ENCODE assay signal across 13 mouse cellular contexts in the genomic region with DNA sequence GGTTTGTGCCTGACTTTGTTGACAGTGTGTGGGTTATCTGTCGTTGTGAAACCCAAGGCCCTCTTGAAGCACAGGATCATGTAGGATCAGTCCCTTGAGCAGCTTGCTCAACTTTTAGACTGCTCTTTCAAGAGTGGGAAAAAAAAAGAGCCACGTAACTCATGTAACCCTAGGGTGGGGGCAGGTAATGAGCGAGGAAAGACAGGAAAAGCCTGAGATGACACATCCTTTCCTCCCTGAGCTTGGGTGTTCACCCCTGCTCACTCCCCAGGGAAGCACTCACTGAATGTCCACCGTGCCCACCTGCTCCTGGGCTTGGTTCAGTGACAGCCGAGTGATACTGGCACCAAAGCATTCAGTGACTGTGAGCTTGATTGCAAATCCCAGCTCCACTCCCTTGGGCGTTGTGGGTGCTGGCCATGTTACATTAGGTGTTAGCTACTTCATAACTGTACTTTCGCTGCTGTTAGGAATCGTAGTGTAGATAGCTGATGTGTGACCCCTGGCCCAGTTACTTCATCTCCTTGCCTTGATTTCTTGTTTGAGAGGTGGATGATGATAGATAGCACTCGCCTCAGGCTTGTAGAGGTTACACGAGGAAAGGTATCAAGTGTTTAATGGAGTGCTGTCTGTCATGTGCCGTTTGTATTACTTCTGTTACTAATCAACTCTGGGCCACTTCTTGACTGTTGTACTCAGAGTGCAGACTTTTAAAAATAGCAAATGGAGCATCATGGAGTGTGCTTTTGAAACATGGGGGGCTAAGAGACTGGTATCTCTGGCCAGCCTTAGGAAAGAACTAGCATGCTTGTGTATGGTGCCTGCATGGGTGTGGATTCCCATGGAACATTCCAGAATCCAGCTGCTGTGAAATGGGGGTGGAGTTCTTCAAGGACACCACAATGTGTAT. TPM values are rescaled to one million over a fixed set of nuclear protein-coding genes. Genes with fewer than 3 reads are reported as not detected.
DNase-seq lines count a peak whose midpoint lies in the region; ATAC-seq and TF ChIP-seq lines count a peak whose summit lies in the region.
"Had no signal": no experiment of that assay in that cellular context is flagged by ENCODE, and none has a peak within 500 bp of the region (broad histone marks: within the 10 kb centered on the region; RNA-seq: fewer than 3 reads in every experiment).

No protein-coding gene starts in this region.

- no peaks in the 10 kb centered on the region for H3K27me3 ChIP-seq in heart, postnatal 0 days (ENCODE audit: control insufficient read depth, insufficient read depth, low read length)
- no peaks in the 10 kb centered on the region for H3K27me3 ChIP-seq in megakaryocyte, embryonic 14.5 days (replicated peaks)
- H3K27me3 ChIP-seq in stomach, embryonic 15.5 days (replicated peaks): no peaks in the 10 kb centered on the region

- intact Hi-C loops in left cerebral cortex, postnatal 10 days (cut with DNase I): no loop called here

- H3K4me3 ChIP-seq in heart, postnatal 0 days (ENCODE audit: low read depth, low read length): no peak overlapping the region; the same call in 1 of the 2 replicates
- peak overlapping the region; percentile 69 for H3K4me3 ChIP-seq in megakaryocyte, embryonic 14.5 days (replicated peaks)
- H3K4me3 ChIP-seq in stomach, embryonic 15.5 days (replicated peaks): no peak overlapping the region

- TF ChIP-seq EP300 in heart, postnatal 0 days (IDR thresholded peaks at IDR 0.05; ENCODE audit: low read depth): no peak

- peak overlapping the region; percentile 75 for H3K27ac ChIP-seq in heart, postnatal 0 days (ENCODE audit: low read depth)
- 0 out of 2 replicates have a peak overlapping the region, but pooled peaks have one; percentile 18 for H3K27ac ChIP-seq in stomach, embryonic 15.5 days

- H3K36me3 ChIP-seq in heart, postnatal 0 days (replicated peaks; ENCODE audit: control insufficient read depth, insufficient read depth, low read length): no peaks in the 10 kb centered on the region
- peaks cover 55% of the 10 kb centered on the region for H3K36me3 ChIP-seq in megakaryocyte, embryonic 14.5 days (replicated peaks; ENCODE audit: low read length)
- H3K36me3 ChIP-seq in stomach, embryonic 15.5 days: no peaks in the 10 kb centered on the region

- WGBS in heart, postnatal 0 days: 36% methylated on average over 11 of the region's 11 CpGs
- 57% methylated on average over 11 of the region's 11 CpGs for WGBS in stomach, embryonic 15.5 days

- H3K4me2 ChIP-seq in heart, postnatal 0 days (ENCODE audit: low read depth, low read length): peak overlapping the region; percentile 19; the same call in 1 of the 2 replicates
- H3K4me2 ChIP-seq in stomach, embryonic 15.5 days: no peak overlapping the region

- H3K4me1 ChIP-seq in heart, postnatal 0 days (ENCODE audit: control insufficient read depth, insufficient read depth): peaks cover 49% of the 10 kb centered on the region
- peaks cover 100% of the 10 kb centered on the region for H3K4me1 ChIP-seq in megakaryocyte, embryonic 14.5 days
- H3K4me1 ChIP-seq in stomach, embryonic 15.5 days: peaks cover 53% of the 10 kb centered on the region

- no peaks in the 10 kb centered on the region for H3K9me3 ChIP-seq in heart, postnatal 0 days (replicated peaks; ENCODE audit: control insufficient read depth, low read length)
- no peaks in the 10 kb centered on the region for H3K9me3 ChIP-seq in megakaryocyte, embryonic 14.5 days
- H3K9me3 ChIP-seq in stomach, embryonic 15.5 days: no peaks in the 10 kb centered on the region

- peak; percentile 47; the same call in 1 of the 2 replicates for ATAC-seq in heart, postnatal 0 days (ENCODE audit: insufficient read depth, low read depth)
- no peak for ATAC-seq in megakaryocyte, adult 5-6 weeks (ENCODE audit: poor library complexity, severe bottlenecking)
- no peak for ATAC-seq in stomach, embryonic 15.5 days (ENCODE audit: insufficient read depth, low FRiP score, low read depth)

- no peak overlapping the region for H3K9ac ChIP-seq in heart, postnatal 0 days (replicated peaks; ENCODE audit: low read depth, low read length)
- no peak overlapping the region for H3K9ac ChIP-seq in stomach, embryonic 15.5 days

- no peak for TF ChIP-seq CTCF in heart, postnatal 0 days (IDR thresholded peaks at IDR 0.05; ENCODE audit: low read depth)

- DNase-seq in heart, postnatal 0 days (ENCODE audit: low spot score): no peak
- DNase-seq in heart, adult 11 months: no peak
- DNase-seq in fat pad, adult 2 months (ENCODE audit: extremely low read depth, low read depth, low spot score): peak; percentile 97
- DNase-seq in left cerebral cortex, postnatal 10 days (ENCODE audit: extremely low spot score in 1 of 2, low spot score in 2 of 2): no peak
- DNase-seq in kidney, adult 9 months: no peak
- DNase-seq: adrenal gland, adult 8-10 months; heart, postnatal 10 days; kidney, postnatal 25 days; left cerebral cortex, postnatal 4 days; thymus, adult 18-20 months had no signal

RNA-seq across cellular contexts. Expression of gene Srebf2, which starts 14.0 kb away (rescaled TPM):
- total RNA-seq in heart, postnatal 0 days (2014; rRNA removed; ENCODE audit: low replicate concordance): 86.3 and 90.3 TPM in 2 replicates
- 58.0 and 68.3 TPM in 2 replicates for polyA plus RNA-seq in heart, postnatal 0 days (2015; fragmentation: Nextera tagmentation; extraction: Ambion mirVana)
- polyA plus RNA-seq in megakaryocyte, embryonic 14.5 days (2012; ENCODE audit: insufficient read depth, low replicate concordance): 351 and 1,948 TPM in 2 replicates
- 39.0 and 40.7 TPM in 2 replicates for total RNA-seq in megakaryocyte, adult 5-6 weeks (2015)
- 39.8 and 40.7 TPM in 2 replicates for total RNA-seq in megakaryocyte, adult 5-6 weeks (2017)
- 152 and 167 TPM in 2 replicates for polyA plus RNA-seq in stomach, embryonic 15.5 days (2015; fragmentation: Nextera tagmentation; extraction: Ambion mirVana)
- 100 to 1,000 TPM; 202 to 204 TPM for total RNA-seq in left cerebral cortex, postnatal 10 days (2021)

RNA-seq across cellular contexts. Expression of gene Ccdc134, which starts 33.3 kb away (rescaled TPM):
- total RNA-seq in heart, postnatal 0 days (2014; rRNA removed; ENCODE audit: low replicate concordance): 4.9 and 6.9 TPM in 2 replicates
- polyA plus RNA-seq in heart, postnatal 0 days (2015; fragmentation: Nextera tagmentation; extraction: Ambion mirVana): 5.9 and 6.5 TPM in 2 replicates
- 4.1 and 35.3 TPM in 2 replicates for polyA plus RNA-seq in megakaryocyte, embryonic 14.5 days (2012; ENCODE audit: insufficient read depth, low replicate concordance)
- 7.8 and 8.8 TPM in 2 replicates for total RNA-seq in megakaryocyte, adult 5-6 weeks (2015)
- total RNA-seq in megakaryocyte, adult 5-6 weeks (2017): 22.6 and 23.5 TPM in 2 replicates
- polyA plus RNA-seq in stomach, embryonic 15.5 days (2015; fragmentation: Nextera tagmentation; extraction: Ambion mirVana): 15.5 and 15.8 TPM in 2 replicates
- total RNA-seq in left cerebral cortex, postnatal 10 days (2021): 10 to 100 TPM in 1 of 2 experiments, 1 to 10 TPM in 1; 7.4 to 10.2 TPM

RNA-seq across cellular contexts. Expression of gene Shisa8, which starts 51.6 kb away (rescaled TPM):
- total RNA-seq in heart, postnatal 0 days (2014; rRNA removed; ENCODE audit: low replicate concordance): 0.19 and 7.5 TPM in 2 replicates
- polyA plus RNA-seq in heart, postnatal 0 days (2015; fragmentation: Nextera tagmentation; extraction: Ambion mirVana): 0.07 and 0.23 TPM in 2 replicates
- polyA plus RNA-seq in megakaryocyte, embryonic 14.5 days (2012; ENCODE audit: insufficient read depth, low replicate concordance): 0.89 TPM in 1 of 2 replicates, not detected in the other
- 0.14 TPM in 1 of 2 replicates, not detected in the other for total RNA-seq in megakaryocyte, adult 5-6 weeks (2015)
- not detected in 2 replicates for total RNA-seq in megakaryocyte, adult 5-6 weeks (2017)
- polyA plus RNA-seq in stomach, embryonic 15.5 days (2015; fragmentation: Nextera tagmentation; extraction: Ambion mirVana): 0.19 TPM in 2 replicates
- total RNA-seq in left cerebral cortex, postnatal 10 days (2021): 1 to 10 TPM; 3.1 to 3.5 TPM
